Mouse (Mus musculus) right cerebral cortex, postnatal 14 days (tissue): ENCODE results near the gene Hdgfl3.

Source experiments
- DNase-seq: peaks from one replicate; pipeline ENCODE4 v3.0.0; 2022

Gene Hdgfl3

DNA sequence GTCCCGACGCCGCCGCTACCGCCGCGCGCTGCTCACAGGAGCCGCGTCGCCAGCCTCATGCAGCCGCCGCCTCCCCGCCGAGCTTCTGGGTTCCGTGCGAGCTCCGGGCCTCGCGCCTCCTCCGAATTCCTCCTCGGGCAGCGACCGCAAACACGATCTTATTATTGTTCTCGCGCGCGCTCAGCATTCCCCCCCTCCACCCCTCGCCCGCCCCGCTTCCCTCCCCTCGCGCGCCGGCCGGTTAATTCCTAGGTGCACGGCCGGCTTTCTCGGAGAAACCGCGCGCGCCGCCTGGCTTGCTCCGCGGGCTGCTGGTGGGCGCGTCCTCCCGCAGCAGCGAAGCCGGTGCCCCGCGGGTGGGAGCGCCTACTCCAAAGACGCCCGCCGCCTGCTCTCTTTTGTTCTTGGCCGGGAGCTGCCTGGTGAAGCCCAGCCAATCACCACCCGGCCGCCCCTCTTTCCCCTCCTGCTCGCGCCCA is at the start of gene Hdgfl3:
Gene Hdgfl3 (minus strand): TSS at position 207 of the 479 bp plus-strand sequence.
- peak; percentile 87 for DNase-seq

- no peak for DNase-seq
These were observed 49.4 kb upstream of the Hdgfl3 start for GRCm38 (mm10) chr7:81983651-81984050.

DNA sequence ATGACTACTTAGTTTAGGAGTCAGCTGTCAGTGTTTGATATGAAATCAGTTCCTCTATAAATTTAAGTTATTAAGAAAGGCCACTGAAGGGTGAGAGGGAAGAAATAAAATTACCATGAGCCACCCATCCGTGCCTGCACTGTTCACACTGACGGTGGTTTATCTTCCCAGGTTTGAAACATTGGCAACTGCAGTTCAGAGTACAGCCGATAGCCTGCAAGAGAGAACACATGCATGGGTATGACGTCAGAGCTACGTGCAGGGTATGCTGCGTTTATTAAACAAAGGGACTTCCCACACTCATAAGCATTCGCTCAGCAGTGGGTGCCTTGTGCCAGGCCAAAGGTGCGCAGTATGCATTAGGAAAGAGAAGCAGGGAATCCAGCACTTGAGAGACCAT is 44.0 kb upstream of the Hdgfl3 start:
- DNase-seq: no peak

- no peak for DNase-seq
These were observed 40.3 kb upstream of the Hdgfl3 start for GRCm38 (mm10) chr7:81974616-81975015.

- no peak for DNase-seq
These were observed 39.7 kb upstream of the Hdgfl3 start for GRCm38 (mm10) chr7:81973939-81974338.

DNA sequence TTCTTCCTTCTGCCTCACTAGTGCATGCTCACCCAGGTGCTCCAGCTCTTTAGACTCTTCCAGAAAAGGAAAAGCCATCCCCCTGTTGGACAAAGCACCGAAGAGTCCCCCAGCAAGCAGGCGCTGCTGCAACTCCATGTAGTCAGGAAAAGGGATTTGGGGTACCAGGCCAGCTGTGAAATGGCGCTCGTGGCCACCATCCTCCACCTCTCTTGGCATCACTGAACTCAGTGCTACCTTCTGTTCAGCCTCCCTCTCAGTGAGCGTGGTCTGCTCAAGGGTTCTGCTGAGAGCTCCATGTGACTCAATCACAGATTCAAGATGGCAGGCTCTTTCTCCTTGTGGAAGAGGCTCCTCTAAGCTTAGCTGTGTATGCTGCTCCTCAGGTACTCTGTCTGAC is 39.1 kb upstream of the Hdgfl3 start:
- no peak for DNase-seq

DNA sequence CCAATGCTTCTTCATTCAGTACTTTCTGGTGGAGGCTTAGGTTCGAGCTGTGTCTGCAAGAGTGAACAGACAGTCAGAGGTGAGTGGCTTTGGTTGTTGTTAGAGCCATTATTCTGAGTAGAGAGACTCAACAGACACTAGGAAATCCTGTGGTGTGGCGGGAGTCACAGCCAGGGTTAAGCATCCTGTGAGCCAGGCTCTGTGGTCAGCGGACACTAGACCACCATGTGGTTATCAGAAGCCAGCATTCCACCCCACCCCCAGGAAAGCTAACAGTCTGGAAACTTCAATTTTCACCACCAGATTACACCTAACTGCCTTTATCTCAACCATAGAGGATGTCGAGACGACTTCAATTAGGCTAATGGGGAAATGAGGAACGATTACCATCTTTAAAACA is 34.7 kb upstream of the Hdgfl3 start:
- DNase-seq: no peak

DNA sequence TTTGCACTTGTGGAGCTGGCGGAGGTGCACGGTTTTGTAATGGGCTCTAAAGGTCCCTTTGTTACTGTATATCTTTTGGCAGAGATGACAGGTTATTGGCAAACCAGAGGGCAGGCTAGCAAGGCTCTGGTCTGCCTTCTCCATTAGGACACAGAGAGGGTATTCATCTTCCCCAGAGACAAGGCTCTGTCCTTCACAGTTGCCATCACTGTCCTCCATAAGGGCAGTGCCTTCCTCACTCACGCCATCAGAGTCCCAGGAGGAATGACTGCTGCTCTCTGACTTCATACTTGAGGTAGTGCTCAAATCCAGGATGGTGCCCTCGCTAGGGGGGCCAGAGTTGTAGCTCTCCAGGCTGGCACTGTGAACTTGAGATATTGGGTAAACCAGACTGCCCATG is 34.2 kb upstream of the Hdgfl3 start:
- DNase-seq: no peak

DNA sequence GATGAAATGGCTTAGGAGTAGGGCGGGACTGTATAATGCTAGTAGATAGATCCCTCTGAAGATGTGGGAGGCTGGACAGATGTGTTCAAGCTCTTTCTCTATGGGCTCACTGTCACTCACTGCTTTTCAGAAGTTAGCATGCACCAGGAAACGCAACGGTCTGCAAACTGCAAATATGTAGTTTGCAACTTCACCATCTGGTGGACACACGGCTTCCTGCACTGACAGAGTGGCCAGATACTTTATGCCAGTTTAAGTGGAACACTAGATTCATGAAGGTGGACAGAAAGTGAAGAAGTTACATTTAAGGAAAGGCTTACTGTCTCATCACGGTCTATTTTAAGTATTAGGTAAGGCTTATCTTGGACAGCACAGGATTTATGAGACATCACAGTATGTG is 31.9 kb upstream of the Hdgfl3 start:
- DNase-seq: no peak

- no peak for DNase-seq
These were observed 25.4 kb upstream of the Hdgfl3 start for GRCm38 (mm10) chr7:81959704-81960103.

DNA sequence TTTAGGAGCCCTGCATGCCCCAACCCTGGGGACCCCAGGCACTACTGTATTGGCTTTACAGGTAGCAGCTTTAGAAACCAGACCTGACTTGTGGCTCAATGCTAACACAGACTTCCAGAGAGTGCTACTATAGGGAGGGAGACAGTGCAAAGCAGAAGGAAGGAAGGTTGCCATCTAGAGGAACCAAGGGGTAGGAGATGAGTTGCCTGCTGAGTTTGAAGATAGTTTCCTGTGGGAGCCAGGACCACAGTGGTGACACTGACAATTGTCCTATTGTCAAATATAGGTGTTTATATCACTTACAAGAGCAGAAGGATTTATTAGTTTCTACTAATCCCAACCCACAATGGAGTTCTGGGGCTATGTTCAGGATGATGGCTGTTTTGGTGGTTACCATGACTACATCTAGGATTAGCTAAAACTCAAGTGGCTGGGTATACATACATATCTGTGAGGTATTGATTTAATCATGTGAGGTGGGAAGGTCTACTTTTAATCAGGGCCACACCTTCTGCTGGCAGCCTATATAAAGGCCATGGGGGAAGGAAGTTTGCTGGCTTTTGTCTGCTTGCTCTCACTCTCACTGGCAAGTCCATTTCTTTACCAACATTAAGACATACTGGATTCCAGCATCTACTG is 20.1 kb upstream of the Hdgfl3 start:
- no peak for DNase-seq

DNA sequence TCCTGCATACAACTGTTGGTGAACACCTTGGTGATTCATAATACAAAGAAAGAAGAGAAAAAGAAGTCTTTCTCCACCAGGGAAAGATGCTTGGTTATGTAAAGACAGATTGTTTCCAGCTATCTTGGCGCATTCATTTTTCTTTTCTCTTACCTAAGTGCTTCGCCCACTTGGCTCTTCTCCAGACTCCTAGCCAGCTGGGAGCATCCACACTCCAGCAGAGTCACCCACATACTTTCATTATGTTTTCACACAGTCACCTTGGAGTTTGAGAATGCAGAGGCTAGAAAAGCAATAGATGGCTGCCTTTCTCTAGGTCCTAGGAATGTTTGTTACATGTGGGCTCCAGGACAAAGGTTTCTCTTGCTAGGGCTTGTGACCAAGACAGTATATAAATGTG is 16.2 kb upstream of the Hdgfl3 start:
- DNase-seq: no peak

DNA sequence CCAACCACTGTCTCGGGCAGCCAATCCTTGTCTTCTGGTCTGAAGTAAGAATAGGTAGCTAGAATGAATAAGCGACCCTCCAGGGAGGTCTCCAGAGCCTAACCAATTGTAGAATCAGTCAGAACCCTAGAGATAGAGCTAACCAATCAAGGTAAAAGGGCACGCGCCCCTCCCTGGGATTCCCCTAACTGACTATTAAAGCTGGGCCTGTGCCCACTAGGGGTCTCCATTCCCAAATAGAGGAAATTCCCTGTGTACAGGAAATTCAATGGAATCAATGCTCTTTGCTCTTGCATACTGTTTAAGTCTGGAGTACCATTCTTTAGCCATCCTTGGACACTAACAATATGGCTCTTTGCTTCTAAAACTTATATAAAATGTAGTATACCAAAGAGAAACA is 11.1 kb upstream of the Hdgfl3 start:
- no peak for DNase-seq

DNA sequence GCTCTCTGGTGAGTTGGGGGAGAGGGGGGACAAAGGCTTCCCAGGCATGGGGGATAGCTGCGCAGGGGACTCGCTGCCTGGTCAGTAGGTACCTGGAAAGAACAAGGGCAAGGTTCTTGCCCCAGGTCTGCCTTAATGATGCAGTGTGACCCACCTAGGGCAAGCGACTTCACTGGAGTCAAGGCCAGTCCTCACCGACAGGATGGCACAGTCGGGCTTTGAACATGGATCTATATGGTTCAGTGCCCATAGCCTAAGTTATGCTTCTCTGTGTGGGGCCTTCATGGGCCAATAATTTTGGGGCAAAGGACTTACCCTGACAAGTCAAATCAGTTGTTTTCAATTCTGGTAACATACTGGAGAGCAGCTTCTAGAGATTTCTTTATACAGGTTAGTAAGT is 533 bp upstream of the Hdgfl3 start:
- DNase-seq: no peak

DNA sequence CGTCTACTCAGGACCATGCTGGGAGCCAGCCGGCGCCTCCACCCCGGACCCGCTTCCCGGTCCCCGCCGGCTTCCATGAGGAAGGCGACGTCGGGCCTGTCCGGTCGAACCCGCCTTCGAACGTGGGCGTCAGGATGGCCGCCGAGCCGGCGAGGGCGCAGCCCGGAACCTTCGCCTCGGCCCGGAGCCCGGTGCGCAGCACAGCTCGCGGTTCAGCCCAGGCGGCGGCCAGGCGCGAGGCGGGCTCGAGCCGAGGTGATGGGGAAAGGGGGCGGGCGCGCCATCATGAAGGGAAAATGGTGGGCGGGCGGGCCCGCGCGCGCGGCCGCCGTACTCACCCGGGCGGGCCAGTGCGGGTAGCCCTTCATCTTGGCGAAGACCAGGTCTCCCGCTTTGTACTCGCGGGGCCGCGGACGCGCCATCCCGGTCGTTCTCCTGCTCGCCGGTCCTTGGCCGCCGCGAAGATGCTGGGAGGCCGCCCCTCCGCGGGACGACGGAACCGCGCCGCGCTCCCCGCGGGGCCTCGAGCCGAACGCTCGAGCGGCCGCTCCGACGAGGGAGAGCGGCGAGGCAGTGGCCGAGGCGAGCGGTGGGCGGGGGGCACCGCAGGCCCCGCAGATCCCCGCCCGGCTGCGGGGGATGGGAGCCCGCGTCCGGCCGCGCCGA is 539 bp downstream of the Hdgfl3 start:
- DNase-seq: peak; percentile 72

DNA sequence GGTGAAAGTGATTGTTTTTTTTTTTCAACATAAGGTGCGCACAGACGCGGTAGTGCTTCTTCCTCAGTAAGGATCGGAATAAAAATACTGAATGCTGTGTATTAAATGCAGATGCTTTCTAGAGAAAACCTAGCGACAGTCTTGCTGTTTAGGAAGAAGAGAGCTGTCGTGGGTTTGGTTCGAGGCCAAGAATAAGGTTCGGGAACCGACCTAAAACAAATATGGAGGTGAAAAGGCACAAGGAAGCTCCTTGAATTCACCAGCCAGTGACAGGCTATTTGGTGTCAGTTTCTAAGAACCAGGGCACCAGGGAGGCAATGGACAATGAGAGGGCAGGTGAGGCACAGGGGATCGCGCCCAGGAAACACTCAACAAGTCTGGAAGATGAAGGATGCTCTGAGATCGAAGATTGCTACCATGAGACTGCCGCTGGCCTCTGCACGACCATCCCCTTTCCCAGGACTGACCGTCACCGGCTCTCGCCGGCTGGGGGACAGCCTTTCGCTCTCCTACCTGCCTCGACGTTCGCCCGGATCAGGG is 1.1 kb downstream of the Hdgfl3 start:
- no peak for DNase-seq

GRCm38 (mm10) chr7:81932521-81933045 is 1.7 kb downstream of the Hdgfl3 start:
- DNase-seq: no peak

DNA sequence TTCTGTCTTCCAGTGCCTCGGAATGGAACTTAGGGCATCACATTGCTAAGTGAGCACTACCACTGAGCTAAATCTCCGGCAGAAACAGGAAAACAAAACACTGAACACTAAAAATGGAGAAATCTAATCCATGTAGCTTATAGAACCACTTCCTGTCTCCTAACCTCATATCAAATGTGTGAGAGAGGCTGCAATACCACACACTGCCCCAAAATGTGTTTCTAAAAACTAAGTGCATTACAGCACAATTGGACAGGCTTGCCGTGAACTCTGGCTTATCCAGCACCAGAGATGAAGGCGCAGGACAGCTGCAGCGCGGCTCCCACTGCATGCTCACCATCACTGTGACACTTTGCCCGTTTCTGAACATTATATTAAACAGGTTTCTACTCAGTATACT is 5.3 kb downstream of the Hdgfl3 start:
- DNase-seq: no peak

DNA sequence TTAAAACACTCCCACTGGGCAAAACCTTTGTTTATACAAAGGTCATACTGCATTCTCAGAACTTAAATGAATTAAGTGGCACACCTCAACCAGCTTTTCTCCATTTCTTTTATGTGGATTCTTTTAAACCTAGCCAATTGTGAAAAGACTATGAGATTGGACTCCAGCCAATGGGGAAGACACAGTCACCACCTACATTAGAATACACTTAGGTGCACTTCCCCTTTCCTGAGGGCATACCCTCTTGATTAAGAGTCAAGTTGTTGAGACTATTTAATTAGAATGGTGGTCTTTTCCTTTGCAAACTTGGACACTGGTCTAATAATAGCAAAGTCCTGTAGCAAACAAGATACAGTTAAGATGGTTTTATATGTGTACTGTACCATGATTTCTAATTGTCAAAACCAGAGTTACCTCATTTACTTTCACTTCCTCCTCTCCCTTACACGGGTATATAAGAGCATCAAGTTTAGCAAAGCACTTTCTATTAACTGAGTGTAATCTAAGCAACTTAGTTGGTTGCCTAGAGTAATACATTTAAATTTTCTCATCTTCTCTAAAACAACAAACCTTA is 12.8 kb downstream of the Hdgfl3 start:
- no peak for DNase-seq

DNA sequence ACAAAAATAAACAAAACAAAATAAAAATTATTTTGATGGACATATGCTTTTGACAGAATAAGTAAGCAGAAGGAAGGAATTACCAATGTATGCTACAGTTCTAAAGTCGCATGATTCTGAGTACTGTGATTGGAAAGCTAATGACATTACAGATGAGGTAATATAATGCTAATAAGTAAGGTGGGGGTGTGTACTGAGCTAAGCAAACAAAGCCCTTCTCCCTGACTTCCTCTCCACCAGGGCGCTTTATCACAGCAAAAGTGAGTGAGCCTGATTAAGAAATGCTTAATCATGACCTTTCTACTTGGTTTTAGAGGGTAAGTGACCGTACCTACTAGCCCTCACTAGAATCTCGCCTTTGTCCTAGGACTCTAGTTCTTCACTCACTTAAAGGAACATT is 14.0 kb downstream of the Hdgfl3 start:
- no peak for DNase-seq

GRCm38 (mm10) chr7:81918316-81918715 is 16.0 kb downstream of the Hdgfl3 start:
- DNase-seq: no peak

GRCm38 (mm10) chr7:81904926-81905325 is 29.3 kb downstream of the Hdgfl3 start:
- no peak for DNase-seq

DNA sequence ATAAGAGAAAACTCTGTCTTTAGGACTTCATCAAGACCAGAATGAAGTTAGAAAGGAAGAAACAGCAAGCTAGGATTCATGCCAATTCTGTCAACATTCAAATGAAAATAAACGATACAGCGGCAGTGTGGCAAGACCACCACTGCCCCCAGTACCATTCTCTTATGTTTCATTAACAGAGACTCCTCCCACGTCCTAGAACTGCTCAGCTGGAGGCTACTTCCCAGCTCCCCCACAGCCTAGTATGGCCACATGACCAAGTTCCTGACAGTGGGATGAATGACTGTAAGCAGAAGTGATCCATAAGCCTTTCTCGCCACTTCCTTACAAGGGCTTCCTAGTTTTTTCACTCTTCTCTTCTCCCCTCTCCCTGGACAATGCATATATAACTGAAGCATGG is 30.2 kb downstream of the Hdgfl3 start:
- no peak for DNase-seq

DNA sequence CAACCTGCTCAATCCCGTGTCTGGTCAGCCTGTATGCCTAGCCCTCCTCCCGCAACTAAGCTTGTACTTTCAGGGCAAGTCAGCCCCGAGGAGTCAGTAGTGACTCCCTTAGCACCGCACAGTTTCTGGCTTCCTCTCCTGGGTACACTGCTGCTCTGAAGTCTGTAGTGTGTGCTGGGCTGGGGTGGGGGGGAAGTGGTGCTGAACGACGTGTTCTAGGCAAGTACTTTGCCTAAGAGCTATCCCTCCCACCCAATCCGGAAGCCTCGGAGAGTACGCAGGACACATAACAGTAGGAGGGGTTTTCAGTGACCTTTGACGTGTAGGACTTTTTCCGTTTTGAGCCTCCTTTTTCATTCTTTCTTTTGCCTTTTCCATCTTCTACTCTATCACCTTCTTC is 34.9 kb downstream of the Hdgfl3 start:
- DNase-seq: no peak
